ENCODE assay signal across 29 mouse cellular contexts in genomic region chr12:69800586-69800985, GRCm38 (mm10). TPM values are rescaled to one million over a fixed set of nuclear protein-coding genes. Genes with fewer than 3 reads are reported as not detected.
"Had no signal": no experiment of that assay in that cellular context is flagged by ENCODE, and none has a peak within 500 bp of the region (broad histone marks: within the 10 kb centered on the region; RNA-seq: fewer than 3 reads in every experiment).

No protein-coding gene starts in this region.

- H3K9me3 ChIP-seq: embryonic facial prominence, embryonic 10.5 days; embryonic facial prominence, embryonic 12.5 days; embryonic facial prominence, embryonic 13.5 days; embryonic facial prominence, embryonic 15.5 days; forebrain, embryonic 10.5 days; forebrain, embryonic 12.5 days; forebrain, embryonic 13.5 days; forebrain, embryonic 15.5 days had no signal

- H3K9ac ChIP-seq: embryonic facial prominence, embryonic 12.5 days; embryonic facial prominence, embryonic 13.5 days; embryonic facial prominence, embryonic 15.5 days; forebrain, embryonic 12.5 days; forebrain, embryonic 13.5 days; forebrain, embryonic 15.5 days; forebrain, postnatal 0 days had no signal

- ATAC-seq: forebrain, embryonic 13.5 days; forebrain, embryonic 14.5 days; forebrain, embryonic 15.5 days; forebrain, embryonic 16.5 days; forebrain, postnatal 0 days had no signal

- H3K27ac ChIP-seq: embryonic facial prominence, embryonic 10.5 days; embryonic facial prominence, embryonic 12.5 days; embryonic facial prominence, embryonic 13.5 days; embryonic facial prominence, embryonic 15.5 days; forebrain, embryonic 10.5 days; forebrain, embryonic 12.5 days; forebrain, embryonic 13.5 days; forebrain, embryonic 15.5 days; gastrocnemius, adult 2 months had no signal

- H3K4me3 ChIP-seq: embryonic facial prominence, embryonic 10.5 days; embryonic facial prominence, embryonic 12.5 days; embryonic facial prominence, embryonic 13.5 days; embryonic facial prominence, embryonic 15.5 days; erythroblast, embryonic 14.5 days; forebrain, embryonic 10.5 days; forebrain, embryonic 12.5 days; forebrain, embryonic 13.5 days; forebrain, embryonic 15.5 days; gastrocnemius, adult 2 months had no signal

- H3K4me2 ChIP-seq: embryonic facial prominence, embryonic 12.5 days; embryonic facial prominence, embryonic 13.5 days; embryonic facial prominence, embryonic 15.5 days; forebrain, embryonic 12.5 days; forebrain, embryonic 13.5 days; forebrain, embryonic 15.5 days had no signal

- H3K4me1 ChIP-seq: embryonic facial prominence, embryonic 10.5 days; embryonic facial prominence, embryonic 12.5 days; embryonic facial prominence, embryonic 13.5 days; embryonic facial prominence, embryonic 15.5 days; forebrain, embryonic 13.5 days; forebrain, embryonic 15.5 days had no signal

- DNase-seq: cerebellum, adult 18-20 months; cerebellum, adult 2 months; cerebellum, adult 8-10 months; cerebellum, adult 9-10 months; cerebellum, adult 9-11 months; cerebellum, postnatal 10 days; cerebellum, postnatal 14 days; cerebellum, postnatal 25 days; cerebellum, postnatal 36 days; embryo, embryonic 11 days; forebrain, postnatal 0 days; gastrocnemius, adult 2 months; gastrocnemius, postnatal 10 days; gastrocnemius, postnatal 14 days; gastrocnemius, postnatal 25 days; gastrocnemius, postnatal 36 days; heart, adult 18-20 months had no signal

- H3K27me3 ChIP-seq: embryonic facial prominence, embryonic 12.5 days; embryonic facial prominence, embryonic 13.5 days; embryonic facial prominence, embryonic 15.5 days; forebrain, embryonic 12.5 days; forebrain, embryonic 13.5 days; forebrain, embryonic 15.5 days had no signal

RNA-seq across cellular contexts. Expression of gene Cdkl1, which starts 9.5 kb away (rescaled TPM):
- total RNA-seq: granulocyte monocyte progenitor cell, adult 5-6 weeks had no signal
